Mouse (Mus musculus): ENCODE data around the gene Map7d2.

DNA sequence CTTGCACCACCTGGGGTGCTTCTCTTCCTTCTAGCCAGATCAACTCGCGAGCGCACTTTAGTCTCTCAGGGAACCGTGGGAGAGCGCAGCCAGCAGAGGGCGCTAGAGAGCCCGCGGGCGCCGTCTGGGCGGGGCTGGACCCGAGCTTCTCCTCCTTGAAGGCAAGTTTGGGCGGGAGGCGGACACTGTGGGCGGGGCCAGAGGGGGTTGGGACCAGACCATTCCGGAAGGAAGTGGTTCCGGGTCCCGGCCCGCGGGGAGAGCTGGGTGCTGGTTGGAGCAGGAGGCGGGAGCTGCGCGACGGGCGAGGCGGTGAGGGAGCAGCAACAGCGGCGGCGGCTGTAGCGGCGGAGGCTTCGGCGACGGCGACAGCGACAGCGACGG lies 118.0 kb downstream of the Map7d2 start:
- peak; percentile 90 for TF ChIP-seq CTCF (IDR thresholded peaks at IDR 0.05; ENCODE audit: extremely low read depth, insufficient read length, insufficient replicate concordance, low read depth, low read length)
- TF ChIP-seq POLR2A (IDR thresholded peaks at IDR 0.05; ENCODE audit: low read depth, low read length): no peak; the same call in 1 of the 2 replicates

All from small intestine, adult 2 months (tissue).